Mouse (Mus musculus) monocyte, adult 5-6 weeks (primary cell): ENCODE measurements around the gene Mrc1. TPM values are rescaled to one million over a fixed set of nuclear protein-coding genes. Genes with fewer than 3 reads are reported as not detected.

Source experiments
- ATAC-seq: fragments of 153-309, 156-312 bp; replicated peaks from 2 replicates; pipeline ENCODE4 v1.8.0; 2017; ENCODE audit warnings: mild to moderate bottlenecking; ENCODE audit not compliant: low TSS enrichment, insufficient number of reproducible peaks, severe bottlenecking, poor library complexity, low FRiP score
- total RNA-seq: library from RNA; stranded (forward); fragments of 200-1000, 200-491, 200-594 nt; gene quantifications from 3 replicates; pipeline ENCODE4 v1.2.3, GENCODE M21; 2017

Mrc1 gene
- total RNA-seq, 1 experiment from 2014 or later, result 5.2 TPM

- no peak for ATAC-seq
Measured at GRCm38 (mm10) chr2:14236920-14237319, 7.7 kb downstream of the Mrc1 start.

- no peak for ATAC-seq
Measured at GRCm38 (mm10) chr2:14237723-14238122, 8.5 kb downstream of the Mrc1 start.

GRCm38 (mm10) chr2:14239151-14239550 is 10.0 kb downstream of the Mrc1 start:
- no peak for ATAC-seq

GRCm38 (mm10) chr2:14244157-14244556 is 15.0 kb downstream of the Mrc1 start:
- no peak for ATAC-seq

- peak; percentile 55; the same call in 1 of the 2 replicates for ATAC-seq
Measured at GRCm38 (mm10) chr2:14244668-14245067, 15.5 kb downstream of the Mrc1 start.

- peak; percentile 89 for ATAC-seq
Measured at GRCm38 (mm10) chr2:14249839-14250564, 20.8 kb downstream of the Mrc1 start.

GRCm38 (mm10) chr2:14251938-14252337 is 22.7 kb downstream of the Mrc1 start:
- ATAC-seq, result no peak

- no peak for ATAC-seq
Measured at GRCm38 (mm10) chr2:14258345-14258850, 29.2 kb downstream of the Mrc1 start.

GRCm38 (mm10) chr2:14262090-14262489 is 32.9 kb downstream of the Mrc1 start:
- ATAC-seq, result 0 out of 2 replicates have a peak, but pooled peaks have one; percentile 43

GRCm38 (mm10) chr2:14269160-14269559 is 40.0 kb downstream of the Mrc1 start:
- no peak for ATAC-seq

GRCm38 (mm10) chr2:14272088-14272487 is 42.9 kb downstream of the Mrc1 start:
- ATAC-seq, result no peak

- ATAC-seq, result no peak
Measured at GRCm38 (mm10) chr2:14275796-14276195, 46.6 kb downstream of the Mrc1 start.

GRCm38 (mm10) chr2:14279256-14279655 is 50.1 kb downstream of the Mrc1 start:
- ATAC-seq, result no peak

GRCm38 (mm10) chr2:14279795-14280194 is 50.6 kb downstream of the Mrc1 start:
- ATAC-seq, result no peak

GRCm38 (mm10) chr2:14295334-14295733 is 66.1 kb downstream of the Mrc1 start:
- ATAC-seq, result peak; percentile 98

- ATAC-seq, result no peak
Measured at GRCm38 (mm10) chr2:14312505-14313380, 83.6 kb downstream of the Mrc1 start.

- no peak for ATAC-seq
Measured at GRCm38 (mm10) chr2:14315113-14315512, 85.9 kb downstream of the Mrc1 start.

- ATAC-seq, result no peak
Measured at GRCm38 (mm10) chr2:14341652-14342308, 112.6 kb downstream of the Mrc1 start.

- no peak for ATAC-seq
Measured at GRCm38 (mm10) chr2:14342309-14342839, 113.2 kb downstream of the Mrc1 start.
